Mouse (Mus musculus): ENCODE data around the gene Rbks. TPM values are rescaled to one million over a fixed set of nuclear protein-coding genes. Genes with fewer than 3 reads are reported as not detected.

Gene Rbks
- polyA plus RNA-seq, 1 experiment, result 4.2 TPM

DNA sequence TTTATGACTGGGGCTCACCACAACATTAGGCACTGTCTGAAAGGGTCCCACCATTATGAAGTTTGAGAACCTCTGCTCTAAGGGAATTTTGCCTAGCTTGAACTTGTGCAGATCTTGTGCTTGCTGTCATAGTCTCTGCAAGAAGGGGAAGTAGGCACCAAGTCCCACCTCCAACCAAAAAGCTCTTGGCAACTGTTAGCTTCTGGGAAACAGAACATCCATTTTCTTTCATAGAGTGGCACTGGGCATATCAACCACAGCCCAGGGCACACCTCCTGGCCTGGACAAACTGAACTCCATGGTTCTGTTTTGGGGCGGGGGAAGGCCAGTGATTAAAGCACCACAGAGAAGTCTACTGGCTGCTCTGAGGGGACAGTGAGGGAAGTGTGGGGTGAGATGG is 86.2 kb downstream of the Rbks start:
- H3K4me1 ChIP-seq (ENCODE audit: control insufficient read depth, insufficient read depth, low read length), result peaks cover 2% of the 10 kb centered on the region; the same call in 1 of the 2 replicates
- TF ChIP-seq POLR2A (IDR thresholded peaks at IDR 0.05; ENCODE audit: extremely low read depth, insufficient read depth, low read length) (no peak), CTCF (IDR thresholded peaks at IDR 0.05; ENCODE audit: extremely low read depth, insufficient read depth, low read length) (no peak)
- no peak overlapping the region for H3K4me3 ChIP-seq (ENCODE audit: insufficient read depth, low read length)
- H3K27ac ChIP-seq (ENCODE audit: insufficient read depth, low read length), result no peak overlapping the region

- Histone ChIP-seq H3K27ac (ENCODE audit: insufficient read depth, low read length) (no peak overlapping the region), H3K4me1 (ENCODE audit: control insufficient read depth, insufficient read depth, low read length) (peaks cover 2% of the 10 kb centered on the region; the same call in 1 of the 2 replicates), H3K4me3 (ENCODE audit: insufficient read depth, low read length) (no peak overlapping the region)
- TF ChIP-seq POLR2A (IDR thresholded peaks at IDR 0.05; ENCODE audit: extremely low read depth, insufficient read depth, low read length) (no peak), CTCF (IDR thresholded peaks at IDR 0.05; ENCODE audit: extremely low read depth, insufficient read depth, low read length) (no peak)
These were observed 86.9 kb downstream of the Rbks start for GRCm38 (mm10) chr5:31610376-31611086.

DNA sequence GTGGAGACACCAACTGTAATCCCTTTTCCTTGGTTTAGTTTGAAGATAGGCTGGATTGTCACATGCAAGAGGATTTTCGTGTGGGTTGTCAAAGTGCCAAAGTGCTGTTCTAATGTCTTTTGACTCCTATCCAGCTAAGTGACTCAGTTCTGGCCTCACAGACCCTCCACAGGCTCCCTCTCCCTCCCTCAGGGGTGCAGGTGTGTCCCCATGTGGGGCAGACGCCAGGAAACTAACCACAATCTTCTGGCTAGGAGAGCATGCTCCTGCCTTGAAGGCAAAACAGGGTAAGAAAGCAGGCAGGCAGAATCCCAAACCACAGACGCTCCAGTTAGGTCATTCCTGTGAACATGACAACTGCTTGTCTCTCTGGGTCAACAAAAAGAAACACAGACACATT is 91.3 kb downstream of the Rbks start:
- Histone ChIP-seq H3K27ac (ENCODE audit: insufficient read depth, low read length) (no peak overlapping the region), H3K4me3 (ENCODE audit: insufficient read depth, low read length) (no peak overlapping the region), H3K4me1 (ENCODE audit: control insufficient read depth, insufficient read depth, low read length) (no peaks in the 10 kb centered on the region)
- TF ChIP-seq POLR2A (IDR thresholded peaks at IDR 0.05; ENCODE audit: extremely low read depth, insufficient read depth, low read length) (no peak), CTCF (IDR thresholded peaks at IDR 0.05; ENCODE audit: extremely low read depth, insufficient read depth, low read length) (no peak)

- H3K27ac ChIP-seq (ENCODE audit: insufficient read depth, low read length), result no peak overlapping the region
- no peak overlapping the region for H3K4me3 ChIP-seq (ENCODE audit: insufficient read depth, low read length)
- TF ChIP-seq CTCF (IDR thresholded peaks at IDR 0.05; ENCODE audit: extremely low read depth, insufficient read depth, low read length) (no peak), POLR2A (IDR thresholded peaks at IDR 0.05; ENCODE audit: extremely low read depth, insufficient read depth, low read length) (no peak)
- no peaks in the 10 kb centered on the region for H3K4me1 ChIP-seq (ENCODE audit: control insufficient read depth, insufficient read depth, low read length)
These were observed 93.7 kb downstream of the Rbks start for GRCm38 (mm10) chr5:31603766-31604165.

DNA sequence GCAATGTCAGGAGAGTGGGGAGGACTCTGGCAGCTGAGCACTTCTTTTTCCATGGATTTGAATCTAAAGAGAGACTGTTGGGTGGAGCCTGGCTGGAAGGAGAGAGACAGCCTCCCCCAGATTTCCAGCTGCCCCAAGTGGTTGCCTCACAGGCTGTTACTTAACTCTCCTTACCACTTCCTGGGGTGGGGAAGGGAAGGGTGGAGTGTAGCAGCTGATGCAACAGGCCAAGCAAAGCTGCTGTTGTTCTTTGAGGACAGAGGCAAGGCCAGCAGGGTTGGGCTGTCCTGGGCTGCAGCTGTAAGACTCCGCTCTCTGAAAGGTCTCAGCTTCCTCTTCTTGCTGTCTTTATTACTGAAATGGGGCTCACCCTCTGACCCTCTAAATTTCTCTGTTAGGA is 95.0 kb downstream of the Rbks start:
- Histone ChIP-seq H3K4me3 (ENCODE audit: insufficient read depth, low read length) (no peak overlapping the region), H3K27ac (ENCODE audit: insufficient read depth, low read length) (no peak overlapping the region), H3K4me1 (ENCODE audit: control insufficient read depth, insufficient read depth, low read length) (no peaks in the 10 kb centered on the region; the same call in 1 of the 2 replicates)
- no peak for TF ChIP-seq CTCF (IDR thresholded peaks at IDR 0.05; ENCODE audit: extremely low read depth, insufficient read depth, low read length)
- TF ChIP-seq POLR2A (IDR thresholded peaks at IDR 0.05; ENCODE audit: extremely low read depth, insufficient read depth, low read length), result no peak

GRCm38 (mm10) chr5:31601162-31601722 is 96.2 kb downstream of the Rbks start:
- no peak overlapping the region for H3K4me3 ChIP-seq (ENCODE audit: insufficient read depth, low read length)
- TF ChIP-seq POLR2A (IDR thresholded peaks at IDR 0.05; ENCODE audit: extremely low read depth, insufficient read depth, low read length) (no peak), CTCF (IDR thresholded peaks at IDR 0.05; ENCODE audit: extremely low read depth, insufficient read depth, low read length) (no peak)

GRCm38 (mm10) chr5:31599161-31599560 is 98.3 kb downstream of the Rbks start:
- Histone ChIP-seq H3K4me1 (ENCODE audit: control insufficient read depth, insufficient read depth, low read length) (no peaks in the 10 kb centered on the region; the same call in 1 of the 2 replicates), H3K4me3 (ENCODE audit: insufficient read depth, low read length) (no peak overlapping the region), H3K27ac (ENCODE audit: insufficient read depth, low read length) (no peak overlapping the region)
- TF ChIP-seq POLR2A (IDR thresholded peaks at IDR 0.05; ENCODE audit: extremely low read depth, insufficient read depth, low read length), result no peak
- TF ChIP-seq CTCF (IDR thresholded peaks at IDR 0.05; ENCODE audit: extremely low read depth, insufficient read depth, low read length), result peak; percentile 1; the same call in 1 of the 2 replicates

More at GRCm38 (mm10) chr5:31601162-31601722, 96.2 kb downstream of the Rbks start:
- Histone ChIP-seq H3K27ac (ENCODE audit: insufficient read depth, low read length) (no peak overlapping the region), H3K4me1 (ENCODE audit: control insufficient read depth, insufficient read depth, low read length) (no peaks in the 10 kb centered on the region; the same call in 1 of the 2 replicates)

DNA sequence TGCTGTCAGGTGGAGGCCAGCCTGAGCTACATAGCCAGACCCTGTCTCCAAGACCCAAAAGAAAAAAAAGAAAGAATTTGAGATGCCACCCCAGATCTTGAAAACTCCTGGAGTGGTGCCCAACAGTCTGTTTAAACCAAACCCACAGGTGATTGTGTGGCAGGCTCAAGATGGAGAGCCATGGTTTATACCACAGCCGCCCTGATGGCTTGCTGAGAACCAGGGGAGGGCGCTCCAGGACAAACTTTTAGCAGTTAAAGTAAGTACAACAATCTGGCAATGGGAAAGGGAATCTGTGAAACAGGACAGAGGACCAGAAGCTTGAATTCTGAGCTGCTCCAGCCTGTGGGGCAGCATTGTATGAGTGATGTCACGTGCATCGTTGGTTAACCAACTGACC is 98.8 kb downstream of the Rbks start:
- peak; percentile 35; the same call in 1 of the 2 replicates for TF ChIP-seq CTCF (IDR thresholded peaks at IDR 0.05; ENCODE audit: extremely low read depth, insufficient read depth, low read length)
- no peak for TF ChIP-seq POLR2A (IDR thresholded peaks at IDR 0.05; ENCODE audit: extremely low read depth, insufficient read depth, low read length)
- H3K4me1 ChIP-seq (ENCODE audit: control insufficient read depth, insufficient read depth, low read length), result no peaks in the 10 kb centered on the region; the same call in 1 of the 2 replicates

GRCm38 (mm10) chr5:31598121-31598520 is 99.3 kb downstream of the Rbks start:
- Histone ChIP-seq H3K4me3 (ENCODE audit: insufficient read depth, low read length) (no peak overlapping the region), H3K27ac (ENCODE audit: insufficient read depth, low read length) (no peak overlapping the region), H3K4me1 (ENCODE audit: control insufficient read depth, insufficient read depth, low read length) (no peaks in the 10 kb centered on the region; the same call in 1 of the 2 replicates)
- TF ChIP-seq POLR2A (IDR thresholded peaks at IDR 0.05; ENCODE audit: extremely low read depth, insufficient read depth, low read length) (no peak), CTCF (IDR thresholded peaks at IDR 0.05; ENCODE audit: extremely low read depth, insufficient read depth, low read length) (no peak)

More for the DNA sequence above, 98.8 kb downstream of the Rbks start:
- H3K4me3 ChIP-seq (ENCODE audit: insufficient read depth, low read length), result no peak overlapping the region
- H3K27ac ChIP-seq (ENCODE audit: insufficient read depth, low read length), result no peak overlapping the region
